Mouse (Mus musculus): ENCODE measurements around the gene Efs.

GRCm38 (mm10) chr14:54930431-54930830, 4.5 kb upstream of the Efs start:
- TF ChIP-seq CTCF (IDR thresholded peaks at IDR 0.05; ENCODE audit: control insufficient read depth, insufficient read depth, low read length) (no peak), POLR2A (IDR thresholded peaks at IDR 0.05; ENCODE audit: borderline replicate concordance, control insufficient read depth, low read depth, low read length) (no peak)
